Mouse (Mus musculus) hindbrain, embryonic 12.5 days (tissue): ENCODE data around the gene Ergic1. TPM values are rescaled to one million over a fixed set of nuclear protein-coding genes. Genes with fewer than 3 reads are reported as not detected.

Source experiments
- ATAC-seq: fragments of 200-750 bp; cut with Nextera tagmentation; 2 replicates; pipeline ENCODE4 v1.8.0; 2017; ENCODE audit warnings: moderate TSS enrichment; ENCODE audit not compliant: low FRiP score
- H3K27ac ChIP-seq: fragments of 300-500 bp; sonication (generic); 2 replicates; pipeline ENCODE4 v1.5.1; 2016; ENCODE audit warnings: mild to moderate bottlenecking
- H3K27me3 ChIP-seq: fragments of 300-500 bp; sonication (generic); 2 replicates; pipeline ENCODE4 v1.6.1; 2016; ENCODE audit warnings: mild to moderate bottlenecking
- H3K36me3 ChIP-seq: fragments of 300-500 bp; sonication (generic); 2 replicates; pipeline ENCODE4 v1.6.1; 2016; ENCODE audit warnings: mild to moderate bottlenecking
- H3K4me1 ChIP-seq: fragments of 300-500 bp; sonication (generic); 2 replicates; pipeline ENCODE4 v1.6.1; 2016
- H3K4me2 ChIP-seq: fragments of 300-500 bp; sonication (generic); replicated peaks from 2 replicates; pipeline ENCODE4 v1.6.1; 2016; ENCODE audit warnings: mild to moderate bottlenecking
- H3K4me3 ChIP-seq: fragments of 300-500 bp; sonication (generic); 2 replicates; pipeline ENCODE4 v1.5.1; 2016; ENCODE audit warnings: mild to moderate bottlenecking
- H3K9ac ChIP-seq: fragments of 300-500 bp; sonication (generic); 2 replicates; pipeline ENCODE4 v1.6.1; 2016; ENCODE audit warnings: mild to moderate bottlenecking, moderate library complexity
- H3K9me3 ChIP-seq: fragments of 300-500 bp; sonication (generic); replicated peaks from 2 replicates; pipeline ENCODE4 v1.6.1; 2016; ENCODE audit warnings: mild to moderate bottlenecking
- WGBS: fragments of 180-500 bp; shearing (Covaris S2); methylation state at CpG from one replicate; pipeline ENCODE4 v1.1.7; 2016; 5-methylcytosine and 5-hydroxymethylcytosine counted together
- polyA plus RNA-seq: library from polyadenylated mRNA; unstranded; fragments of >200 nt; fragmentation: Nextera tagmentation; extraction: Ambion mirVana; gene quantifications from 2 replicates; pipeline ENCODE4 v1.2.1, GENCODE M21; 2016

Ergic1 gene
- polyA plus RNA-seq, 1 experiment from 2014 or later, result 85.3 TPM

- WGBS, result 90% methylated on average over 4 of the region's 4 CpGs
- Histone ChIP-seq H3K4me3 (no peak overlapping the region), H3K27ac (no peak overlapping the region), H3K36me3 (peaks cover 57% of the 10 kb centered on the region), H3K4me1 (no peaks in the 10 kb centered on the region), H3K4me2 (no peak overlapping the region), H3K9me3 (no peaks in the 10 kb centered on the region), H3K9ac (no peak overlapping the region), H3K27me3 (no peaks in the 10 kb centered on the region)
- no peak for ATAC-seq
These were observed 8.5 kb downstream of the Ergic1 start for GRCm38 (mm10) chr17:26569594-26570350.

DNA sequence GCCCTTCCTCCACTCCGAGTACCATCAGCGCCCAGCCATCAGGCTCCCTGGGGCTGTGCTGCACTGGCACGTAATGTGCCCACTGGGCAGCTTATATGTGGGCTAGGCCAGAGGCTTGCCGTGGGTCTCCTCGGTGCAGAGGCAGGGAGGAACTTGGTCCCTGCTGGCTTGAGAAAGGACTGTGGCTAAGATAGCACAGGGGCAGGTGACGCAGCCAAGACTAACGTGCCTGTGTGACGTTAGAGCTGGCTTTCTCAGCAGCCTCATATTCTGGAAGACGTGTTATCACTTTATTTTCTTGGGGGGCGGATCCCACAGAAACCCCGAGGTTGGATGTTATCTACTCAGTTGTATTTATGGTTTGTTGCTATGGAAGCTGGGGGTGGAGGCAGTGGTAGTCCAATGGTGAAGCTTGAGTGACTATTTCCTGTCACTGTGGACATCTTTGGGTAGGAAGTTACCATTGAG lies 9.4 kb downstream of the Ergic1 start:
- Histone ChIP-seq H3K9me3 (no peaks in the 10 kb centered on the region), H3K9ac (no peak overlapping the region), H3K4me3 (no peak overlapping the region), H3K36me3 (peaks cover 53% of the 10 kb centered on the region), H3K4me2 (no peak overlapping the region), H3K4me1 (no peaks in the 10 kb centered on the region), H3K27me3 (no peaks in the 10 kb centered on the region), H3K27ac (no peak overlapping the region)
- 92% methylated on average over 11 of the region's 11 CpGs for WGBS
- ATAC-seq, result no peak

GRCm38 (mm10) chr17:26571377-26571776 lies 10.1 kb downstream of the Ergic1 start:
- Histone ChIP-seq H3K27me3 (no peaks in the 10 kb centered on the region), H3K9me3 (no peaks in the 10 kb centered on the region), H3K36me3 (peaks cover 50% of the 10 kb centered on the region), H3K4me3 (no peak overlapping the region), H3K4me2 (no peak overlapping the region), H3K27ac (no peak overlapping the region), H3K4me1 (no peaks in the 10 kb centered on the region), H3K9ac (no peak overlapping the region)
- ATAC-seq, result no peak
- WGBS, result 91% methylated on average over 3 of the region's 3 CpGs

DNA sequence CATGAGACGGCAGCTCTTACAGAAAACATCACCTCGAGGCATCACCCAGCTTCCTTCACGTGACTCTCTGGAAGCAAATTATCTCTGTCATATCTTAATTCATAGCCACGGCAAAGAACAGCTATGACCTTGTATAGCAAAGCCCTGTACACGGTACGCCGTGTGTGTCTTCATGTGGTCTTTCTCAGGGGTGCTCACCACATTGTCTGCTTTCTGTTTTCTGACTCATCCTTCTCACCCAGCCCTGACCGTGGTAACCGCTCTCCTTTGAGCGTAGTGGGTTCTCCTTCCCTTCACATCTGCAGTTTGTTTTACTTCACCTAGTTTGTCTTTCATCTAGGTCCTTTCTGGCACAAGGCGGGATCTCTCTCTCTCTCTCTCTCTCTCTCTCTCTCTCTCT lies 11.0 kb downstream of the Ergic1 start:
- no peak overlapping the region for H3K4me3 ChIP-seq
- H3K27ac ChIP-seq, result no peak overlapping the region
- WGBS, result 93% methylated on average over 11 of the region's 11 CpGs

GRCm38 (mm10) chr17:26574118-26574517 lies 12.8 kb downstream of the Ergic1 start:
- Histone ChIP-seq H3K4me1 (no peaks in the 10 kb centered on the region), H3K9ac (no peak overlapping the region), H3K27ac (no peak overlapping the region), H3K9me3 (no peaks in the 10 kb centered on the region), H3K27me3 (no peaks in the 10 kb centered on the region), H3K4me3 (no peak overlapping the region), H3K36me3 (peaks cover 37% of the 10 kb centered on the region; the same call in 1 of the 2 replicates), H3K4me2 (no peak overlapping the region)
- no peak for ATAC-seq
- WGBS, result 91% methylated on average over 11 of the region's 11 CpGs

More for the DNA sequence above, 11.0 kb downstream of the Ergic1 start:
- Histone ChIP-seq H3K9me3 (no peaks in the 10 kb centered on the region), H3K4me1 (no peaks in the 10 kb centered on the region), H3K27me3 (no peaks in the 10 kb centered on the region), H3K4me2 (no peak overlapping the region), H3K36me3 (peaks cover 44% of the 10 kb centered on the region), H3K9ac (no peak overlapping the region)
- ATAC-seq, result no peak

DNA sequence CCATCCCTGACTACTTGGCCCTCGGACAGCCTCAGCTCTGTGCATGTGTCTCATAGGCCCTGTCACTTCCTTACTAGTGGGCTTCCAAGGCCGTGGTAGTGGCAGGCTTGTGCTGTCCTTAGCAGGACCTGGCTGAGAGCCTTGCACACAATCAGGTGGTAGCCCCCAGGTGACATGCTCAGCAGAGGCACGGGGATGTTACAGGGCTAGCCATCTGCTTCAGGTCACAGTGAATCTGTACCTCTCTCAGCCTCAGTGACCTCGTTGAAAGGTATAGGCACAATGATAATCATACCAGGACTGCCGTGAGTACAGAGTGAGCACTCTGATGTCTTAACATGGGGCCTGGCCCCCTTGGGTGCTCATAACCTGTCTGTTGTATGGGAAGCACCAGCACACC lies 13.4 kb downstream of the Ergic1 start:
- WGBS, result 91% methylated on average over 5 of the region's 5 CpGs
- no peak overlapping the region for H3K4me3 ChIP-seq
- peaks cover 32% of the 10 kb centered on the region; the same call in 1 of the 2 replicates for H3K36me3 ChIP-seq
- H3K4me1 ChIP-seq, result no peaks in the 10 kb centered on the region
- no peaks in the 10 kb centered on the region for H3K27me3 ChIP-seq
- H3K9ac ChIP-seq, result no peak overlapping the region
- ATAC-seq, result no peak
- H3K27ac ChIP-seq, result no peak overlapping the region
- no peaks in the 10 kb centered on the region for H3K9me3 ChIP-seq
- no peak overlapping the region for H3K4me2 ChIP-seq

- 86% methylated on average over 12 of the region's 12 CpGs for WGBS
- peaks cover 23% of the 10 kb centered on the region; the same call in 1 of the 2 replicates for H3K36me3 ChIP-seq
- H3K4me3 ChIP-seq, result no peak overlapping the region
- H3K4me2 ChIP-seq, result no peak overlapping the region
- H3K9me3 ChIP-seq, result no peaks in the 10 kb centered on the region
- no peak overlapping the region for H3K9ac ChIP-seq
- ATAC-seq, result no peak
- no peaks in the 10 kb centered on the region for H3K27me3 ChIP-seq
- no peak overlapping the region for H3K27ac ChIP-seq
- no peaks in the 10 kb centered on the region for H3K4me1 ChIP-seq
These were observed 14.7 kb downstream of the Ergic1 start for GRCm38 (mm10) chr17:26575786-26576690.

DNA sequence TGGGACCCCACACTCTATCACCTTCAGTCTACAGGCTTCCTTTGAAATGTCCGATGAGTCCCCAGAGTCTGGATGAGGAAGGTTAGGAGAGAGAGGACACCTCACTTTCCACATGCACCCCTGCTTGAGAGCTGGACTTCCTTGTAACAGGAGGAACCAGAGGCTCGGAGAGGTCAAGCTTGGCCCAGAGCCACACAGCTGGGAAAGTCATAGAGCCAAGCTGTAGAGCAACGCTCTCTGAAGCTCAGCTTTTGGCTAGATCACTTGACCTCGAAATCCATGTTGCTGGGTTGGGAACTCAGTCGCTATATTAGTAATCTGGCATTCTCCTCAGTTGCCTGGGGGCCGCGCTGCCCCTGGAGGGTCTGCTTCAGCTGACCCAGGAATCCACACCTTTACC lies 15.5 kb downstream of the Ergic1 start:
- Histone ChIP-seq H3K4me3 (no peak overlapping the region), H3K27ac (no peak overlapping the region), H3K4me1 (no peaks in the 10 kb centered on the region), H3K27me3 (no peaks in the 10 kb centered on the region), H3K36me3 (peaks cover 28% of the 10 kb centered on the region; the same call in 1 of the 2 replicates), H3K4me2 (no peak overlapping the region), H3K9me3 (no peaks in the 10 kb centered on the region), H3K9ac (no peak overlapping the region)
- 93% methylated on average over 7 of the region's 7 CpGs for WGBS
- ATAC-seq, result no peak

- H3K9me3 ChIP-seq, result no peaks in the 10 kb centered on the region
- no peak overlapping the region for H3K27ac ChIP-seq
- 92% methylated on average over 11 of the region's 11 CpGs for WGBS
- ATAC-seq, result no peak
- H3K27me3 ChIP-seq, result no peaks in the 10 kb centered on the region
- H3K36me3 ChIP-seq, result peaks cover 28% of the 10 kb centered on the region; the same call in 1 of the 2 replicates
- H3K4me1 ChIP-seq, result peaks cover 2% of the 10 kb centered on the region; the same call in 1 of the 2 replicates
- no peak overlapping the region for H3K4me2 ChIP-seq
- no peak overlapping the region for H3K9ac ChIP-seq
- no peak overlapping the region for H3K4me3 ChIP-seq
These were observed 16.0 kb downstream of the Ergic1 start for GRCm38 (mm10) chr17:26577309-26577708.

- no peak for ATAC-seq
- H3K27me3 ChIP-seq, result no peaks in the 10 kb centered on the region
- H3K4me3 ChIP-seq, result no peak overlapping the region
- no peak overlapping the region for H3K4me2 ChIP-seq
- WGBS, result 88% methylated on average over 7 of the region's 7 CpGs
- peaks cover 28% of the 10 kb centered on the region; the same call in 1 of the 2 replicates for H3K36me3 ChIP-seq
- H3K27ac ChIP-seq, result no peak overlapping the region
- H3K4me1 ChIP-seq, result peaks cover 4% of the 10 kb centered on the region; the same call in 1 of the 2 replicates
- no peak overlapping the region for H3K9ac ChIP-seq
- no peaks in the 10 kb centered on the region for H3K9me3 ChIP-seq
These were observed 16.9 kb downstream of the Ergic1 start for GRCm38 (mm10) chr17:26578162-26578561.

DNA sequence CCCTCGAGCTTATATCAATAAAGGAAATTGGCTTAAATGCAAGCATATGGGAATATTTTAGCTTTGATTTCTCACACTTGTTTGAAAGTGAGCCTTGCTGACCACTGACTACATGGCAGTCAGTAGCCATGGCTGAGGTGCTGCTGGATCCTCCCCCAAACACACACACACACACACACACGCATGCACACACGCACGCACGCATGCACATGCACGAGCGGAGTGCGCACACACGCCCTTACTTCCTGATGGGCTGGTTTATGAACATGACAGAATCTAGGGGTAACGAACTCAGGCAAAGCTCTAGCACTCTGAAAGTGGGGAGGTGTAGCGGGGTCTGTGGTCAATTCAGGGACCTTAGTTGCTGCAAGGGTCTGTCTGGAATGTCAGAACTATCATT lies 17.5 kb downstream of the Ergic1 start:
- Histone ChIP-seq H3K4me3 (no peak overlapping the region), H3K36me3 (peaks cover 28% of the 10 kb centered on the region; the same call in 1 of the 2 replicates)
- ATAC-seq, result no peak

DNA sequence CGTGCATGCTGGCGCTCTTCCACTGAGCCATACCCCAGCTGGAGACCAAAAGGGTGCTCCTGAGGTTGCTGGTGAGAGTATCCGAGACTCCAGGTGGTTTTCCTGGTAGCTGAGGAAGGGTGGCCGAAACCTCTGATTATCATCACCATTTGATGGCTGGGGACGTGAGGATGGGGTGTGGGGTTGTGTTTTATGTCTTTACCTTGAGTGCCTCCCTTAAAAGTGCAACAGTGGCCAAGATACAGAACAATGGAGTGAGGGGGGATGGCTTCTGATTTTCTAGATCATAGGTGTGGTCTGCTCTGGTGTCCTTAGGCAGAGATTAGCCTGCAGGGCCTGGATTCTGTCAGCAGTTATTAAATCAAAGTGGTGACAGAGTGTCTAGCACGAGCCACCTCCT lies 18.1 kb downstream of the Ergic1 start:
- H3K4me1 ChIP-seq, result peaks cover 9% of the 10 kb centered on the region

More for the DNA sequence above, 17.5 kb downstream of the Ergic1 start:
- Histone ChIP-seq H3K9me3 (no peaks in the 10 kb centered on the region), H3K27ac (no peak overlapping the region), H3K4me1 (peaks cover 4% of the 10 kb centered on the region), H3K9ac (no peak overlapping the region), H3K4me2 (no peak overlapping the region), H3K27me3 (no peaks in the 10 kb centered on the region)
- 95% methylated on average over 11 of the region's 11 CpGs for WGBS

More for the DNA sequence above, 18.1 kb downstream of the Ergic1 start:
- no peak overlapping the region for H3K4me3 ChIP-seq
- H3K4me2 ChIP-seq, result no peak overlapping the region
- peaks cover 27% of the 10 kb centered on the region; the same call in 1 of the 2 replicates for H3K36me3 ChIP-seq
- H3K9me3 ChIP-seq, result no peaks in the 10 kb centered on the region
- no peak for ATAC-seq
- no peak overlapping the region for H3K27ac ChIP-seq
- no peaks in the 10 kb centered on the region for H3K27me3 ChIP-seq
- WGBS, result 90% methylated on average over 6 of the region's 6 CpGs
- H3K9ac ChIP-seq, result no peak overlapping the region
